Mouse (Mus musculus): ENCODE data around the gene Gadl1. TPM values are rescaled to one million over a fixed set of nuclear protein-coding genes. Genes with fewer than 3 reads are reported as not detected.

Gene Gadl1
- total RNA-seq, 1 experiment from 2014 or later: not detected

- no peak for ATAC-seq (ENCODE audit: extremely low read depth, insufficient number of reproducible peaks, low FRiP score, poor library complexity, severe bottlenecking)
Measured at GRCm38 (mm10) chr9:115933243-115933964, 24.1 kb downstream of the Gadl1 start.

DNA sequence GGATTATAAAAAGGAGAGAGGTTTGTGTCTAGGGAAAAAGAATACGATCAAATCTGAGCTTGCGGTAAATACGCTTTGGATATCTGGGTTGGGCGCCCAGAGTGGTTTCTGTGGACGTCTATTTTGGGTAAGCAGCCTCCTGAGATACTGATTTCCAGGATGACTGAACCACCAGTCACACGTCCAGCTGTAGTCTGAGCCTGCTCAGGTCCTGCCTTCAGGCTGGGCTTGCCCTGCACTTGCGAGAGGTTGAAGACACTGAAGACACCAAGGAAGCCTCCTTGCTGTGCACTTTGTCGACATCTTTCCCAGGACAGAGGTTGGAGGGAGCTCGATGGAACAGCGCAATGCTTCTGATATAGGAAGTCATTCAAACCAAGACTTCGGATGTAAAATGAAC is 25.0 kb downstream of the Gadl1 start:
- ATAC-seq (ENCODE audit: extremely low read depth, insufficient number of reproducible peaks, low FRiP score, poor library complexity, severe bottlenecking): no peak

DNA sequence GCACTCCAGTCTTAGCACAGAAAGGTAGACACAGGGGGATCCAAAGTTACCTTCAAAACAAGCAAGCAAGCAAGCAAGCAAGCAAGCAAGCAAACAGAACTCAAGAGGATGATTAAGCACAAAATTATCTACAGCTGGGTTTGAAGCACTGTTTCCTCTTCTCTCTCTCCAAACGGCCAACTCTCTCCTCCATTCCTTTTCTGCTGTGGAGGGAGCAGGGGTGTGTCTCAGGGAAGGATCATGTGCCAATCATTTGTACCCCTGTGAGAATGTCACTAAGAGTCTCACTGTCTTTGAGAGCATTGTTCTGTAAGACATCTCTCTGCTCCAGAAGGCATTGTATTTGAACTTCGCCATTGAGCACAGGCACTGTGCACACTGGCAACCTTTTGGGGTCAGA is 27.1 kb downstream of the Gadl1 start:
- no peak for ATAC-seq (ENCODE audit: extremely low read depth, insufficient number of reproducible peaks, low FRiP score, poor library complexity, severe bottlenecking)

DNA sequence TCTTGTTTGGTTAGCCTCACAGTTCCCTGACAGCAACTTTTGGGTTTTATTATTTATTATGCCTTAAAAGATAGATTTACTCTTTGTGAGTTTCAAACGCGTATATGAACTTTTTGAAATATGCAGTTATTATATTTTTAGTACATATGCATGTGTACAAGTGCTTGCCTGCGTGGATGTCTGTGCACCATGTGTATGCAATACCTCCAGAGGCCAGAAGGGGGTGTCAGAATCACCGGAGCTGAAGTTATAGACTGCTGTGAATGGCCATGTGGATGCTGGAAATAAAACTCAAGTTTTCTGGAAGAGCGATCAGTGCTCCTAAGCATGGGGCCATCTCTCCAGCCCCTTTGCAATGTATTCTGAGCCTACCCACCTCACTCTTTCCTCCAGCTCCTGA is 28.7 kb downstream of the Gadl1 start:
- ATAC-seq (ENCODE audit: extremely low read depth, insufficient number of reproducible peaks, low FRiP score, poor library complexity, severe bottlenecking): no peak

GRCm38 (mm10) chr9:115939420-115939819 is 30.2 kb downstream of the Gadl1 start:
- no peak for ATAC-seq (ENCODE audit: extremely low read depth, insufficient number of reproducible peaks, low FRiP score, poor library complexity, severe bottlenecking)

- no peak for ATAC-seq (ENCODE audit: extremely low read depth, insufficient number of reproducible peaks, low FRiP score, poor library complexity, severe bottlenecking)
Measured at GRCm38 (mm10) chr9:115941171-115941570, 31.9 kb downstream of the Gadl1 start.

DNA sequence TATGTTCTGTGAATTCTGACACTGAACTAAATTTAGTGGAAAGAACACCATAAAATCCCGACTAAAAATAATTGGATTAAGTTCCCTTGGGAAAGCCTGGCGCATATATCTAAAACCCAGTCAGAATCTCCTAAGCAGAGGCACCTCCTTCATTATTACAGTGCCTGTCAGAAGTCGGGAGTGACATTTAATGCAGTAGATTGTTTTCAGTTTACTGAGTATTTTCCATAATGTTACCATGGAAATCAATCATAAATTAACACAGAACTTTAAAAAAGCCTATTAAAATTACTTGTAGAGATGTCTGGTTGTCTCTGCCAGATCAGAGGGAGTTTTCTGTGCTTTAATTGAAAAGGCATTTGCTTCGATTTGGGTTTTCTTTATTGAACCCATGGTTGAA is 33.2 kb downstream of the Gadl1 start:
- ATAC-seq (ENCODE audit: extremely low read depth, insufficient number of reproducible peaks, low FRiP score, poor library complexity, severe bottlenecking): no peak

DNA sequence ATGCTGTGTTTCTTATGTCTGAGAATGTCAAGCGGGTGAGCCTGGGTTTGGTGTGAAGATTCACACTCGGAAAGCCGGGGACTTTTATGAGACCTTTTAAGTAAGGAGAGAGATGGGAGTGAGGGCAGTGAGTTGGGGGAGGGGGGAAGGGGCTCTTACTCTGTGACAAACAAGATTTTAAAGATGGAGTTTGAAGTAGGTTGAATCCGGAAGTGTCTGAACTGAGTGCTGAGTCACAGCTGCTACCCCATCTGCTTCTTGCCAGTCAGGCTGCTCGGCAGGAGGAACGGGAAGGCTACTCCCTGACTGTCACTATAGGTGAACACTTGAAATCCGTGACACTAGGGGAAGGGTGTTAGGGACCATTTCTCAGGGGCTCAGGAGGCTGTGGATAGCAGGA is 33.7 kb downstream of the Gadl1 start:
- no peak for ATAC-seq (ENCODE audit: extremely low read depth, insufficient number of reproducible peaks, low FRiP score, poor library complexity, severe bottlenecking)

- no peak for ATAC-seq (ENCODE audit: extremely low read depth, insufficient number of reproducible peaks, low FRiP score, poor library complexity, severe bottlenecking)
Measured at GRCm38 (mm10) chr9:115943577-115944320, 34.5 kb downstream of the Gadl1 start.

DNA sequence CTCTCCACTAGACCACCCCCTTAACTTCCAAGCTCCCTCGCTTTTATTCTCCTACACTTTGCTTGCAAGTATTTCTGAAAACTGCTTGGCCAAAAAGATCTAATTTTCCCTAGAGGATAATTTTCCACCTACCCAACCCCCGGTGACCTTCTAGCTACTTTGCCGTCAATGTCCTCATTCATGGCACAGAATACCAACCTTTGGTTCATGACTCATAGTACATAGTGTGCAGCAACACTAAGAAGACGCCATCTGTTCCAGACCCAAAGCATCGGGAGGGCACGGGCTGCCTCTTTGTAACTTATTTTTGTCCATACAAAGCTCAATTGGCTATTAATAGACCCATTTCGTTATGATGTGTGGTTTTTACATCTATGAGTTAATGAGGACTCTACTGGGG is 55.8 kb downstream of the Gadl1 start:
- no peak for ATAC-seq (ENCODE audit: extremely low read depth, insufficient number of reproducible peaks, low FRiP score, poor library complexity, severe bottlenecking)

DNA sequence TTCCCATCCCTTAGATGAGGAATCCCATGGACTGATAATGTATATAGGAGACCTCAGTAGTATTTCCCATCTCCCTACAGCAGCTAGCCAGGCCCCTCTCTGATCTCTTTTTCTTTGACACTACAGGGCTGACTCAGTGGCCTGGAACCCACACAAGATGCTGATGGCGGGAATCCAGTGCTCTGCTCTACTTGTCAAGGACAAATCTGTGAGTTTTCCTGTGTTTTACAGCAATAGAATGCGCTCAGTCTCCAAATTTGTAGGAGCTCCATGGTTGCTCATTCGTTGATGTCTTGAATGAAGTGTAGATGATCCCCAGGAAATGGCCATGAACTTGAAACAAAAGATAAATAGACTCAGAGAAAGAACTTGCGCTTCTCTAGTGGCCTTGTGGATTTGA is 56.9 kb downstream of the Gadl1 start:
- no peak for ATAC-seq (ENCODE audit: extremely low read depth, insufficient number of reproducible peaks, low FRiP score, poor library complexity, severe bottlenecking)

- ATAC-seq (ENCODE audit: extremely low read depth, insufficient number of reproducible peaks, low FRiP score, poor library complexity, severe bottlenecking): no peak
Measured at GRCm38 (mm10) chr9:115966746-115967145, 57.5 kb downstream of the Gadl1 start.

DNA sequence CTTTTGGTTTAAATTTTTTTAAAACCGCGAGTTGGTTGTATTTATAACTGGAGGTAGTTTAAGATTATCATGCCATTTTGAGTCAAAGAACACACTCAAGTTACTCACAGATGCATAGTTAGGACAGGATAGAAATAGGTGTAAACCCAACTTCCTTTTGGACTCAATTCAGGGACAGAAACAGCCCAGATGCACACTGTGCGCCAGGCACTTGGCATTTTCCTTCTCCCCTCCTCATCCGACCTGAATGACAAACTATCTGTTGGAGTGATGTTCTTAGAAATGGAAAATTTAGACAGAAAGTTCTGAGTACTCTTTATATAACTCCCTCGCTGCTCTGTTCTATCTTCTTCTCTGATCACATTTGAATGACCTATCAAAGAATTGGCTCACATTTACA is 58.4 kb downstream of the Gadl1 start:
- no peak for ATAC-seq (ENCODE audit: extremely low read depth, insufficient number of reproducible peaks, low FRiP score, poor library complexity, severe bottlenecking)

DNA sequence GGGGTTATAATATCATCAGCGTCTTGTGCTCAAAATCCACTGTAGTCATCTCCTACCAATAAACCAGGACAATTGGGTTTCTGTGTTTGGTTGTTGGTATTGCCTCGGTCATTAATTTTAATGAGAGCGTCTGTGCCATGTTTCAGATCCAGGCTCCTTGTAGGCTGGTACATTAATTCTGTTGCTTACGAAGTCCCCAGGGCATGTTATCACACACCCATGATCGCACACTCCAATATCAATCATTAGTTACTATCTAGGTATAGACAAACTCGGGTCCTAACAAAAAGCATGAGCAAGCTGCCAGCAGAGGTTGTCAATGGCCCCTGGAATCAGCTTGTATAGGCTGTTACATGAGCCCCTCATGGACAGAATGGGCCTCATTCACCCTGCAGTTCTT is 67.6 kb downstream of the Gadl1 start:
- ATAC-seq (ENCODE audit: extremely low read depth, insufficient number of reproducible peaks, low FRiP score, poor library complexity, severe bottlenecking): no peak

- no peak for ATAC-seq (ENCODE audit: extremely low read depth, insufficient number of reproducible peaks, low FRiP score, poor library complexity, severe bottlenecking)
Measured at GRCm38 (mm10) chr9:115977598-115978240, 68.5 kb downstream of the Gadl1 start.

DNA sequence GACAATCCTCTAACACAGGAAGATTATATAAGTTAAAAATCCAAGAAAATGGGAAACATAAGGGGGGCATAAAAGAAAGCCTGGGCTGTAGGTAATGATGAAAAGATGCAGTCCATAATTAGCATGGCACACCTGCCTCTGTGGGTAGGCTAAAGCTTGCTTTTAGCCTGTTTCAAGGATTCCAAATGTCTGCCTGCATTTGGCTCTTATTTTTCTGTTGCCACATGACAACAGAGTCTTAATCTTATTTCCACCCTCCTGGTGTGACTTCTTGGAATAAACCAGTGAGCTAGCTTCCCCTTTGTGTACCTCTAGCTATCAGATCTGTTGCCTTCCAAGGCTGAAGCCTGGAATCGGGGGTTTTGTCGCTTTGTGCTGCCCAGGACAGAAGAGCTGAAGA is 69.2 kb downstream of the Gadl1 start:
- no peak for ATAC-seq (ENCODE audit: extremely low read depth, insufficient number of reproducible peaks, low FRiP score, poor library complexity, severe bottlenecking)

DNA sequence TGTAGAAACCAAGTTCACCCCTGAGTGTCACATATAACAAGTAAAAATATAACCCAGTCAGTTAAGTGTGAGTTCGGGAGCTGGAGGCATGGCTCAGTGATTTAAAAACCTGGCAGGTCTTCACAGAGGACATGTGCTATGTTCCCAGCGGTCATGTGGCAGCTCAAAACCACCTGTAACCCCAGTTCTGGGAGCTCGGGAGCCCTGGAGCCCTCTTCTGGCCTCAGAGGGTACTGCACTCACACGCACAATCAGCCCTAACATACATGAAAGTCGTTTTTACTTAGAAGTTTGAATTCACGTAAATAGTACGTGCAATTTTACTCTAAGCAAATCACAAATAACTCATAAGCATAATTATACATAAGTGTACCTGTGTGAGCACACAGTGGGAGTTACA is 81.4 kb downstream of the Gadl1 start:
- ATAC-seq (ENCODE audit: extremely low read depth, insufficient number of reproducible peaks, low FRiP score, poor library complexity, severe bottlenecking): no peak

- ATAC-seq (ENCODE audit: extremely low read depth, insufficient number of reproducible peaks, low FRiP score, poor library complexity, severe bottlenecking): no peak
Measured at GRCm38 (mm10) chr9:115994772-115995171, 85.5 kb downstream of the Gadl1 start.

DNA sequence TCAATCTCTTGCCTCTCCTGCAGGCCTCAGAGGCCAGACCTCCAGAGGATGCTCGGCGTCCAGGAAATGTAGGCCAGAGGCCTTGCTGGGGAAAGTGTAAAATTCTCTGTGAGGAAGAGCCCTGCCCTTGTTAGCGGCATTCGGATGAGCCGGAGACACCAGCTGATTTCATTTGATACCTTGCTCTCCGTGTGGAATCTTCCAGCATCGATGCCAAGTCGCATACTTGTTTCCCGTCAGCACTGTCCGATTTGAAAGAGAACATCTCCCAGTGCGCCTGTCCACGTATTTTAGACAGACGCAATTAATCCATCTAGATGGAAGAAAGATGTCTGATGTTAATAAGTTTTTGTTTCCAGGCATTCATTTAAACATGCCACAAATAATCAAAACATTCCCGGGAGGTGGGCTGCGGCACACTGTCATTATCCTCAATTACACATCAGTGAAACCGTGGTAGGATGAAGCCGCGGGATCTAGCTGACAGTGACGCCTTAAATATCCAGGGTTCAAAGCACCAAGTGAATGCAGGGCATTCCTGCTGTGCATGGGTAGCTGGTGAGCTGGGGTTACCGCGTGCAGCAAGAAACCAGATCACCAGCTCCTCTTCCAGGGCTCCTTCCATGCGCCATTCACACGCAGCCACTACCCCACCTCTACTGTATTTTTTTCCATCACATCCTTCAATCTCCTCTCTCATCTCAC is 86.8 kb downstream of the Gadl1 start:
- no peak for ATAC-seq (ENCODE audit: extremely low read depth, insufficient number of reproducible peaks, low FRiP score, poor library complexity, severe bottlenecking)

- no peak for ATAC-seq (ENCODE audit: extremely low read depth, insufficient number of reproducible peaks, low FRiP score, poor library complexity, severe bottlenecking)
Measured at GRCm38 (mm10) chr9:115998383-115998782, 89.1 kb downstream of the Gadl1 start.

All from neutrophil, adult 5-6 weeks (primary cell).